Mouse (Mus musculus): ENCODE measurements around the gene Acvr2a.
A peak's percentile ranks its signal among the peaks of the same experiment; 100 is the strongest.
"Not testable (repeated sequence)": the region's sequence is repeated elsewhere in the genome, so short reads cannot be mapped to it uniquely, and the experiment has no call there.

Acvr2a gene

GRCm38 (mm10) chr2:48813371-48814222 lies at the start of gene Acvr2a:
Acvr2a (plus strand) TSS chr2:48814109.
- peak; percentile 94 for DNase-seq (ENCODE audit: extremely low spot score, low spot score)

GRCm38 (mm10) chr2:48766513-48766912 lies 47.4 kb upstream of the Acvr2a start:
- DNase-seq (ENCODE audit: extremely low spot score, low spot score), result no peak

GRCm38 (mm10) chr2:48767778-48768177 lies 46.1 kb upstream of the Acvr2a start:
- no peak for DNase-seq (ENCODE audit: extremely low spot score, low spot score)

GRCm38 (mm10) chr2:48768219-48768618 lies 45.7 kb upstream of the Acvr2a start:
- DNase-seq (ENCODE audit: extremely low spot score, low spot score), result no peak

GRCm38 (mm10) chr2:48770100-48770499 lies 43.8 kb upstream of the Acvr2a start:
- no peak for DNase-seq (ENCODE audit: extremely low spot score, low spot score)

GRCm38 (mm10) chr2:48770634-48771033 lies 43.3 kb upstream of the Acvr2a start:
- DNase-seq (ENCODE audit: extremely low spot score, low spot score), result no peak

- no peak for DNase-seq (ENCODE audit: extremely low spot score, low spot score)
Measured at GRCm38 (mm10) chr2:48775281-48775680, 38.6 kb upstream of the Acvr2a start.

- DNase-seq (ENCODE audit: extremely low spot score, low spot score), result no peak
Measured at GRCm38 (mm10) chr2:48788901-48789300, 25.0 kb upstream of the Acvr2a start.

- DNase-seq (ENCODE audit: extremely low spot score, low spot score), result peak; percentile 65
Measured at GRCm38 (mm10) chr2:48814223-48815038, 522 bp downstream of the Acvr2a start.

- no peak for DNase-seq (ENCODE audit: extremely low spot score, low spot score)
Measured at GRCm38 (mm10) chr2:48815039-48815590, 1.2 kb downstream of the Acvr2a start.

- peak; percentile 17 for DNase-seq (ENCODE audit: extremely low spot score, low spot score)
Measured at GRCm38 (mm10) chr2:48816141-48817028, 2.5 kb downstream of the Acvr2a start.

GRCm38 (mm10) chr2:48825878-48826277 lies 12.0 kb downstream of the Acvr2a start:
- no peak for DNase-seq (ENCODE audit: extremely low spot score, low spot score)

- DNase-seq (ENCODE audit: extremely low spot score, low spot score), result no peak
Measured at GRCm38 (mm10) chr2:48826380-48826779, 12.5 kb downstream of the Acvr2a start.

GRCm38 (mm10) chr2:48830492-48830891 lies 16.6 kb downstream of the Acvr2a start:
- DNase-seq (ENCODE audit: extremely low spot score, low spot score), result no peak

GRCm38 (mm10) chr2:48832305-48832704 lies 18.4 kb downstream of the Acvr2a start:
- DNase-seq (ENCODE audit: extremely low spot score, low spot score), result no peak

GRCm38 (mm10) chr2:48833884-48834450 lies 20.1 kb downstream of the Acvr2a start:
- DNase-seq (ENCODE audit: extremely low spot score, low spot score), result no peak

GRCm38 (mm10) chr2:48841611-48842470 lies 27.9 kb downstream of the Acvr2a start:
- DNase-seq (ENCODE audit: extremely low spot score, low spot score), result no peak

- peak; percentile 20 for DNase-seq (ENCODE audit: extremely low spot score, low spot score)
Measured at GRCm38 (mm10) chr2:48846689-48847398, 32.9 kb downstream of the Acvr2a start.

GRCm38 (mm10) chr2:48865596-48865995 lies 51.7 kb downstream of the Acvr2a start:
- not testable (repeated sequence) for DNase-seq (ENCODE audit: extremely low spot score, low spot score)
